Mouse (Mus musculus) layer of hippocampus, adult 9-10 months (tissue): ENCODE results near the gene Sbk3.
"Not testable (repeated sequence)": the region's sequence is repeated elsewhere in the genome, so short reads cannot be mapped to it uniquely, and the experiment has no call there.

Experiments used
- DNase-seq: peaks from one replicate; pipeline ENCODE4 v3.0.0; 2022; ENCODE audit warnings: low spot score

Sbk3 gene

DNA sequence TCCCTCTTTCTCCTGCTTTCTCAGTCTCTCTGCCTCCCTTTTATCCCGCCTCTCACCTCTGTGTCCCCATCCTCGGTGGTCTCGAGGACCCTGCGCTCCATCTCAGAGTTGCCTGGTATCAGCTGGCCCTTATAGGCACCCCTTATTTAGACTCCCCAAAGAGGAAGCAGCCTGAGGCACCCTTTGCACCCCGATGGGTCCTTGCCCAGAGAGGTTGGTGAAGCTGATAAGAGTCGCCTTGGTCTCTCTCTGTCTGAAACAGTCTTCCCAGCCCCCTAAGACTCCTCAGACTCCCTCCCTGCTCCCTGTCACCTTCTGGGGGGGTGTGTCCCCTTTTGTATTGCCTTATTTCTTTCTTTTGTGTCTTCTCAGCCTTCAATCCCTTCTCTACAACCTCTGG is at the start of gene Sbk3:
Gene Sbk3 (minus strand): TSS at position 101 of the 400 bp plus-strand sequence.
- DNase-seq = no peak

DNA sequence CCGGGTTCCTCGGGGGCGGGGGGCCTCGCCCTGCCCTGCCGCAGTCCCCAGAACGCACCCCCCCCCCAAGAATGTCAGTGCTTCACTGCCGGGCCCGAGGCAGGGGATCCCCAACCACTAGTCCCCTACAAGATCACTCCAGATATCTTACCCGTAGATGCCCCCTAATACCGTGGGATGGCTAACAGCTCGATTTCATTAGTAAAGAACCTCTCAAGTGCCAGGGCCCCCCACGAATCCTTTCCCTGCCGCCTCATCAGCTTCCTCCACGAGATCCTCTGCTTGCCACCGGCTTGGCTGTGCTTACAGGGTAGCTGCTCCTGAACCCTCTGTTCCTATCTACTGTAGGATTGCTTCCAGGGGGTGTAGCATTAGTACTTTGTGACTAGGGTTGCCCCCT is 49.7 kb upstream of the Sbk3 start:
- DNase-seq = no peak

DNA sequence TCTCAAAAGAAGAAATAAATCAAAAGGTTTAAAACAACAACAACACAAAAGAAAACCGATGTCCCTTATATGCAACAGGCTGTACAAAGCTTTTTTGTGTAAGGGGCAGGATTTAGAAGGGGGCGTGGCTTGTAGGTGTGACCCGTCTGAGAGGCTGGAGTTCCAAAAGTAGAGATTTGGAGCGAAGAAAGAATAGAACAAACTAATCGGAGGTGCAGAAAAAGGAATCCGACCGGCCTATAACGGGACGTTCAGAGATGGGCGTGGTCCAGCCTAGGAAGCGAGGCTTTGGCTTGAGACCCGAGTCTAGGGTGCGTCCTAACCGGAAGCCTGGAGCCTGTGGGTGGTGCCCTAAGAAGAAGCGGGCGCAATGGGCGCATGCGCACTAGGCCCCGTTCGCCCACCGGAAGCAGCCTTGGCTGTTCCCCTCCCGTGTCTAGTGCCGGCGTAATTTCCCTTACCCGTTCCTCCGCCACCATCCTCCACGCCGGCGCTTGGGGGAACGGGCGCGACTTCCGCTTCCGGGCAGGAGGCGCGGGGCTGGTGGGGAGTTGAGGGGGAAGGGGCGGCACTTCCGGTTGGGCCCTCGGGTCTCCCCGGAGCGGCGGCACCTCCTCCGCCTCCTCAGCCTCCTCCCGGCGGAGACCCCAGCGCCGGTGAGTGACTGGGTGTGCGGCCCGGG is 49.2 kb upstream of the Sbk3 start, which contains the start of the genes Zfp865 and Ccdc106:
Gene Zfp865 (plus strand): TSS at position 377 of the 682 bp plus-strand sequence.
Gene Ccdc106 (plus strand): TSS at position 554 of the 682 bp plus-strand sequence.
- DNase-seq = peak; percentile 96

DNA sequence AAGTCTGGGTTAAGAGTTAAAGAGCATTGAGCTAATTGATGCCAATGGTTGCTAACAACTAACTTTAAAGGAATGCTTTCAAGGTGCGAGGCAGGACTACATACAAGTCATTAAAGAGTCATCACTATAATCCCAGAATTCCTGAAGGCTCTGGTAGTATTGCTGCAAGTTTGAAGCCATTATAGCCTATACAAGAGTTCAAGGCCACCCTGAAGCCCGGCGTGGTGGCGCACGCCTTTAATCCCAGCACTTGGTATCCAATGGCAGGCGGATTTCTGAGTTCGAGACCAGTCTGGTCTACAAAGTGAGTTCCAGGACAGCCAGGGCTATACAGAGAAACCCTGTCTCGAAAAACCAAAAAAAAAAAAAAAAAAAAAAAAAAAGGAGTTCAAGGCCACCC is 48.6 kb upstream of the Sbk3 start:
- not testable (repeated sequence) for DNase-seq

DNA sequence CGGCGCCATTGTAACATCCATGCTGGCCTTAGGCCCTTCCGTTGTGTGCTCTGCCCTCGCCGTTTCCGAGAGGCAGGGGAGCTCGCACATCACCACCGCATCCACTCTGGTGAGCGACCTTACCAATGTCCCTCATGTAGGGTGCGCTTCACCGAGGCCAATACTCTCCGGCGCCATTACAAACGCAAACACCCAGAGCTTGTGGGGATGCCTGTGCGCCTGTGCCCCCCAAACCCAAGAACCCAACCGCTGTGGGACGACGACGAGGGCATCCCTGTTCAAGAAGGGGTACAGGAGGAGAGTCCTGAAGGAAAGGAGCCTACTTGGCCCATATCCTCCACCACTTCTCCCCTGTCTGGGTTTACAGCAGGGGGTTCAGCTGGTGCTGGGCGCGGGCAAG is 47.0 kb upstream of the Sbk3 start:
- no peak for DNase-seq

DNA sequence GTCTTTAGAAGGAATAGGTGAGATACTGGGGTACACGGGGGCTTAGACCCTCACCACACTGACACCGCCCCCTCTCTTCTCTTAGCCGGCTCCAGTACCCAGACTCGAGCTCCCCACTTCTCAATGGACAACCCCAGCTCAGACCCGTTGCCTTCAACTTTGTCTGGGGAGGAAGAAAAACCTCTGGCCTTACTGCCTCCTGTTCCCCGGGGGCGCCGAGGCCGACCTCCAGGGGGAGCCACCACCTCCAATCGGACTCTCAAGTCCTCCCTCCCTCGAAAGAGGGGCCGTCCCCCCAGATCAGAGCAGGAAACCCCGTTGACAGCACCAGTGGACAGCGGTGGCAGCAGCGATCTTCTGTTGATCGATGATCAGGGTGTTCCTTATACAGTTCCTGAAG is 46.4 kb upstream of the Sbk3 start:
- no peak for DNase-seq

DNA sequence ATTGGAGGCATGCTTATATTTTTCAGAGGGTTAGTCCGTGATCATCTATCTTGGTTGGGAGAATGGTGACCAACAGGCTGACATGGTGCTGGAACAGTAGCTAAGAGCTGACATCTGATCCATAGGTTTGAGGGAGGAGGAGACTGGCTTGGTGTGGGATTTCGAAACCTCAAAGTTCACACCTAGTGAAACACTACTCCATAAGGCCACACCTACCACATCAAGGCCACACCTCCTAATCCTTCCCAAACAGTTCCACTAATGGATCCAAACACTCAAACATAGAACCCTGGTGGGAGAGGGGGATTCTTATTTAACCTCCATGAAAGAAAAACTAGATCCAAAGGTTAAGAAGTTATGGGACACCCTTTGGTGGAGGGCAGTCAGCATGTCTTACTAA is 46.0 kb upstream of the Sbk3 start:
- no peak for DNase-seq

DNA sequence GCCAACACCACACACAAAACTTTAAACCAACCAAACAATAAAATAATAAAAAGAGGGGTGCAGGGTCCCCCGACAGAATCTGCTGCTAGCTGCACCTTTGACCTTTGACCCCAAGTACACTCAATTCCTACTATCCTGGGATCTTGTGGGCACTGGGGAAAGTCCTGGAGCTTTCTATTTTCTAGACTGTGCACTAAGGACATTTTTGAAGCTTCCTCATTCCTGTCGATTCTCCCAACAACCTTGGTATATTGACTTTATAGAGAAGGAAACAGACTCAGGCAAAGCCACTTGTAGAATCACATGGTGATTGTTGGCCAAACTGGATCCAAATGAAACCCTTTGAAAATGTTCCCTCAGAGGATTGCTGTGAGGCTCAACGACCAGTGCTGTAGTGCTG is 45.1 kb upstream of the Sbk3 start:
- DNase-seq = no peak

DNA sequence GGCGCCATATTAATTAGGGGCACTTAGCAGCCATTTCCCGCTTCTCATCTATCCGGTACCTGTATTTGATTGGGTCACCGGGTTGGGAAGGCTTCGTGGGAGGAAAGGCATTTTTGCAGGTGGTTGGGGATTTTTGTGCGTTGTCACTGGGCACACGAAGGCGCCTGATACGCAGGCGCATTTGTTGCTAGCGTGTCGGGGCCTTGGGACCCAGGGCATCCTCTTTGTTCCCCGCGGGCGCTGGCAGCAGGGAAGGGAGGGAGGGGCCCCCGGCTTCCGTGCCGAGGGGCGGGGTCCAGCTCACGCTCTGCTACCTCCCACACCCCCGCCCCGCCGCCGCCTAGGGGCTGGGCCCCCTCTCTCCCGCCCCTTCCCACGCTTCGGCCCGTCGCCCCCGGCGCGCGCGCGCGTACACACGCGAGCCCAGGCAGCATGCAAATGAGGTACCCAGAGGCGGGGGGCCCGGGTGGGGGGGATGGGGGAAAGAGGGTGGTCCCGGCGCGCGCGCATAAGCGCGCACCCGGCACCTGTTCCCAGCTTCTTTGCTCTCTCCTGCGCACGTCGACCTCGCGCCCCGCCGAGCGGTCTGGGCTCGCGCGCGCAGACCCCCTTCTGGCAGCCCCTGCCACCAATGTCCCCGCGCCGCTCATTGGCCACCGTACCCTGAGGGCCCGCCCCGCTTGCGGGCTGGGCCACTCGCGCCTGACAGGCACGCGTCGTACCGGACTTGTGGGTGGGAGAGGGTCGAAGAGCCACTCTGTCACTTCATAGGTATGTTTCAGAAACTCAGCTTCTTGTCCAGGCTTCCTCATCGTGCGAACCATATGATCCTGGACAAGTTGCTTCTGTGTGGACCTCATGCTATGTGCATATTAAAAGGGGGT is 44.4 kb upstream of the Sbk3 start, which contains the start of gene Gm44973:
Gene Gm44973 (plus strand): TSS at position 379 of the 884 bp plus-strand sequence.
- DNase-seq = peak; percentile 95

DNA sequence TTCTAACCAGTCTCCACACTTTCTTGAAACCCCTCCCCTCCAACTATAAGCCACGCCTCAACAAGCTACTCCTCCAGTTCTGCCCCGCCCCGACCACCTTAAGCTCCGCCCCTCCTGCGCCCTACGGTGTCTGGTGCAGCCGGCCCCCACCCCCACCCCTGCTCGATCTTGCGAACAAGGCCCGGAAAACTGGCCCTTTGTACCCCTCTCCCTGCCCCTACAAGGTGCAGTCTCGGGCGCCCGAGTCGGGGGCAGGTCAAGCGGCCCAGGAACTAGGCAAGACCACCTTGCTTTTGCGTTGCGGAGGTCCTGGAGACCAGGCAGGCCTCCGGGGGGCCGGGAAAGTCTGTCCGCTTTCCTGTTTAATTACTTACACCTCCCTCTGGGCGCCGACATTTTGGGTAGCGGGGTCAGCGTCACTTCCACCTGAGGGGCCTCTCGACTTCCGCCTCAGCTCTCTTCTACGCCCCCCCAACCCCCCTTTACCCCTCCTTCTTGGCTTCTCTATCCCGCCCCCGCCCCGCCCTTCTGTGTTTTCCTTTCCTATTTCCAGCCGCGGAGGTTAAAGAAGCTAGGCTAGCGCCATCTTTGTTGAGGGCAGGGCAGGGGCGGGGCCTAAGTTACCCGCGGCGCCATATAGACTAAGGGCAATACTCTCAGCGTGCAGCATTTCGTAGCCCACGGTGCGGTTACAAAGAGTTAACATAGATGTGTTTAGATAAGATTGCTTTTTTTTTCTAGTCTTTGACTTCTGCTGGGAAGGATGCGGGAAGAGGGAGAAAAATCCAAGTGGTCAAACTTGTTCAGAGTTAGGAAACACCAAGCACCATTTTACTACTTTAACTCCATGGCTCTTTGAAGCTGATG is 43.5 kb upstream of the Sbk3 start, which contains the start of the genes Zfp524 and Fiz1:
Gene Zfp524 (plus strand): TSS at position 165 of the 867 bp plus-strand sequence.
Gene Fiz1 (minus strand): TSS at position 447 of the 867 bp plus-strand sequence.
- DNase-seq = peak; percentile 98

DNA sequence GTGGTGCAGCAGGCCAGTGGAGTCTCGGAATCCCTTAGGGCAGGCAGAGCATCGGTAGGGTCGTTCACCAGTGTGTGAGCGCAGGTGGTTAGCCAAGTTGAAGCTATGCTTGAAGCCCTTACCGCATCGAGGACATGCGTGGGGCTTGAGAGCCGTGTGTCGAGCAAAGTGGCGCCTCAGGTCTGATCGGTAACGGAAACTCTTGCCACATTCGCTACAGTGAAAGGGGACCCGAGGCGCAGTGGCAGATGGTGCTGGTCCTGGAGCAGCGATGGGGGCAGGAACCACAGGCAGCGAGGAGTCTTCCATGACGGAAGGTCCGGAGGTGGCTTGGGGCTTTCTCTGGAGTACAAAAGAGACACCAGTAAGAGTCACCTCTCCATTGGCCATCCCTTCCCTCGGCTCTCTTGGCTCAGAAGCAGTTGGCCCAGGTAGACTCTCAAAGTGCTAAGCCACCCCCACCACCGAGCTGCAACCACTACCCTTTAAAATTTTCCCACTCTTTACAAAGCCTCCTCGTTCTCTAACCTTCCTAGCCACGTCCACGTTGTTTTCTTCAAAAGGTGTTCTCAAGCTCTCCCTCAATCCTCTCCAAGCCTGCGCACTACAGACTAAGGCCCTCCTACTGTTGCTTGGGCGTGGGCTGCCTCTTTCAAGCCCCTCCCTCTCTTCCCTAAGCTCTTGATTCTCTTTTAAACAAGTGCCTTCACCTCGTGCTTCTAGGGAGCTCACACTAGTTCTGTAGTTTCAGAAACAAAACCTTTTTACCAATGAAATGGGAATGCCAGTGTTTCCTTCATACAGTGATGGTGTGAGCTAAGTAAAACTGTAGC is 41.9 kb upstream of the Sbk3 start:
- no peak for DNase-seq

DNA sequence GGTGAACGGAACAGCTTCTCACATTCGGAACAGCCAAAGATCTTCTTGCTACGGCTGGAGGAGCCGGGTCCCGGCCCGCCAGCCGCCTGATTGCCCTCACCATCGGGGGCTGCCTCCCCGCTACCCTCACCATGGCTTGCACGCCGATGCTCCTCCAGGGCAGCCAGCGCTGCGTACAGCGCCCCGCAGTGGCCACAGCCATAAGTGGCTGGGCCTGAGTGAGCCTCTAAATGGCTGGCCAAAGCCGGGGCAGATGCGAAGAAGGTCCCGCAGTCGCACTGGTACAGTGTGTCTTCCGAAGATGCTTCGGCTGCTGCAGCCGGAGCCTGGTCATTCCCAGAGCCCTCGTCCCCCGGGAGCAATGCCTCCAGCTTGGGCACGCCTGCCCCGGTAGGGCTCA is 37.3 kb upstream of the Sbk3 start:
- no peak for DNase-seq

DNA sequence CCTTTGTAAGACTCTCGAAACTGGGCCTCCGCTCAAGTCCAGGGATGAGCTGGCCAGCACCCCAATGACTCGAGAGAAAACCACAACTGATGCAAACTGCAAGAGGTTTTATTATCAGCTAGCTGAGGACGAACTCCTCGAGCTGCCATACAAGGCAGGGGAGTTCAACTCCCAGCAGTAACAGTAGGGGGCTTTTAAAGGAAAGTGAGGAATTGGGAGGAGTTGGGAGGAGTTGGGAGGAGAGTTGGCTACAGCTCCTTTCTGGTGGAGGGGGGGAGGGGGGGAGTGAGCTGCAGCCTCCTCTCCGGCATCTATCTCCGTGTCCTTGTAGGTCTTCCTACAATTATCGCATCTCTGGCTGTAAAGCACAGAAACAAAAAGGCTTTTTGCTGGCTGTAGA is 31.9 kb upstream of the Sbk3 start:
- DNase-seq = not testable (repeated sequence)

DNA sequence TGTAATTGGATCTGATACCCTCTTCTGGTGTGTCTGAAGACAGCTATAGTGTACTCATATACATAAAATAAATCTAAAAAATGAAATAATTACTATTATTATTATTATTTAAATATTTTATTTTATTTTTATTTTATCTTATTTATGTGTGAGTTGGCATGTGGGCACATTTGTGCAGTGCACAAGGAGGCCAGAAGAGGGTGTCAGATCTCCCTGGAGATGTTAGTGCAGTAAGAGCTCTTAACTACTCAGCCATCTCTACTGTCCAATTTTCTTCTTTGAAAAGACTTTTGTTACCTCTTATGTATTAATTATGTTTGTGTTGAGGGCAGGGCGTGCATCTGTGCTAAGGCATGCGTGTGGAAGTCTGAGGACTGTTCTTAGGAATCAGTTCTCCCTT is 28.9 kb upstream of the Sbk3 start:
- DNase-seq = no peak

DNA sequence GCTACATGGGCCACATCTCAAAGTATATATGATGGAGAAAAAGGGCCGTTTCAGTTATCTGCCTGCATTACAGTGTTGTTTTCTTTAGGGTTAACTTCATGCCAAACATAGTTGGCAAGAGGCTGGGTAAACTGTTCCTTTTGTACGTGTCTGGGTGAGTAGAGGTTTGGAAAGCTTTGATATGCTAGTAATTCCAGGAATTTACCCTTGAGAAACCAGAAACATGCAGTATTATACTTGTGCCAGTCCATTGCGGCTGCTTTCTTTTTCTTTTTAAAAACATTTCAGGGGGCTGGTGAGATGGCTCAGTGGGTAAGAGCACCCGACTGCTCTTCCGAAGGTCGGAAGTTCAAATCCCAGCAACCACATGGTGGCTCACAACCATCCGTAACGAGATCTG is 26.0 kb upstream of the Sbk3 start:
- DNase-seq = no peak

DNA sequence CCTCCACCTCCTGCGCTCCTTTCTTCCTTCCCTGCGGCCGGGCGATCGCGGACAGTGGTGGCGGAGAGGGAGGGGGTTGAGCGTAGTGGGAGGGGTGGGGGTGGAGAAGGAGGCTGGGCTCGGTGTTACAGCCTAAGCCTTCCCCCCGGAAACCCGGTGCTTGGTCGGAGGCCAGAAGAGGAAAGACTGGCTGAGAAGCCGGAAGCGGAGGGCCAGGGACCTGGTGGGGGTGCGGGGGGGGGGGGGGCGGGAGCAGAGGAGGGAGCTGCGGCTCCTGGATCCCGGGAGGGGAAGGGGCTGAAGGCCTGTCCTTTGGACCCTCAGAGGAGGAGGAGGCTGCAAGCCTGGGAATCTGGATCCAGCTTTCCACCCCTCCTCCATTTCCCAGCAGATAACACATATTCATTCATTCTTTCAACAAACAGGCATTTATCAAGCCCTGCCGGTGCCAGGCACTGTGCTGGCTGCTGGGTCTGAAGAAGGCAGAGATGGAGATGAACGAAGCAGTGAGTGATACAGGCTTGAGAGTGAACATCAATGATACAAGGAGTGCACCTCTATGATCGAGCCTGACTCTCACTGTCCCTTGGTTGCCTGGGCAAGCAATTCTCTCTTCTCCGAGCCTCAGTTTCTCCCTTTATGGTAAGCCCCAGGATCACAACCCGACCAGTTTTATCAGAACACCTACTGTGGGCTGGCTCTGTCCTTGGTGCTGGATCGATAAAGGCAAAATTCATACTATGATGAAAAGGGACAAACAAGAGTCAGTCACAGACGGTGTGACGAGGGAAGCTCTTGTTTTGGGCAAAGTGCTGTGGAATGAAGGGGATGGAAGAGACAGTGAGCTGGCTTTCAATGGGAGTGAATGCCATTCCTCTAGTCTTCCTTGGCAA is 25.3 kb upstream of the Sbk3 start, which contains the start of gene Zfp579:
Gene Zfp579 (minus strand): TSS at position 156 of the 893 bp plus-strand sequence.
- DNase-seq = peak; percentile 87

DNA sequence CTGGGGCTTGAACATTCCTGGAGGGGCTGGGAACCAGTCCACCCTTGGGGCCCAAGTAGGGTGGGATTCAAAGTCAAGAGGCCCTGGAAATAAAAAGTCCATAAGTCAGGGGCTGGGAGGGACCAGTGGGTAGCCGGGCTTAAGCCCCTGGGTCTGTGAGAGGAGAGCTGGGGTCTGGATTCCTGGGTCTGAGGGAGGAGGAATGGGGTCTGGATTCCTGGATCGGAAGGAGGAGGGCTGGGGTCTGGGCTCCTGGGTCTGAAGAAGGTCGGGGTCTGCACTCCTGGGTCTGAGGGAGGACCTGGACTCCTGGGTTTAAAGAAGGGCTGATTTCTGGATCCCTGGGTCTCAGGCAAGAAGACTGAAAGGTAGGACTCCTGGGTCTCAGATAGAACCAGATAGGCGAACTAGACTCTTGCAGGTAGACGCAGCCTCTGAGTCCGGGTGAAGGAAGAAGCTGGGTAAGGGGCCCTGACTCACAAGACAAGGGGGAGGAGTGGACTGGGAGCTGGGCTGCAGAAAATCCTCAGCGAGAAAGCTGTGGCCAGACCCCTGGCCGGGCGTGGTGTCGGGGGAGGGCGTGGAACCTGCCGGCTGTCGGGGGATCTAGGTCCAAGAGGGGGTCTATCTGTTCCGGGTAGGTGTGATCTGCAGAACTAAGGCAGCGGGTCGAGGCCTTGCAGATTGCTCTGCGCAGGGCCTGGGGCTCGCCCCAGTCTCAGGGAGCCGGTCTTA is 24.5 kb upstream of the Sbk3 start:
- no peak for DNase-seq

DNA sequence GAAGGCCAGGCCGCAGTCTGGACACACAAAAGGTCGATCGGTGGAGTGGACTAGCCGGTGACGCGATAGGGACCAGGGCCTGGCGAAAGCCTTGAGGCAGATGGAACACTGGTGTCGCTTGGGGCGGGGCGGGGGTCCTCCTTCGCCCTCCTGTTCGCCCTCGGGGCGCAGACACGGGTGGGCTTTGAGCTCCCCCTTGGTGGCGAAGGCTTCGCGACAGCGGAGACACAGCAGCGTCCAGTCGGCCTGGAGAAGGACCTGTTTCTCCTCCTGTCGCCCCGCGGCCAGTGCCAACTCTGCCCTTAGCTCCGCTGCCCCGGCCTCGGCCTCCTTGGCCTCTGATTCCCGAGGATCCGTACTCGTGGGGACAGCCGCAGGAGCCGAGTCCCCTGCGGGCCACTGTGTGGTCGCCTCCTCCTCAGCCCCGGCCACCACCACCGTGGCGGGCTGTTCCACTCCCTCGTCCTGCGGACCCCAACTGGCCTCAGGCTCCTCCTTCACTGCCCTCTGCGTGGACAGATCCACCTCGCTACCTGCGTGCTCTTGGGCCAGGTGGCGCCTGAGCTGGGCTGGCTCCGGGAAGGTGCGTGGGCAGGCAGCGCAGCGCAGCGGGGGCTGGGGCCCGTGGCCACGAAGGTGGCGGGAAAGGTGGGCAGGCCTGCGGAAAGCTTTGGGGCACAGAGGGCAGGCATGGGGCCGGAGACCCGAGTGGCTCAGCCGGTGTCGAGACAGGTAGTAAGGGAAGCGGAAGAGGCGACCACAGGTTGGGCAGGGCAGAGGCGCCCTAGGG is 23.2 kb upstream of the Sbk3 start:
- DNase-seq = no peak
